Mouse (Mus musculus): ENCODE measurements around the gene Brinp3.

Gene Brinp3

GRCm38 (mm10) chr1:146799986-146800553, 305.5 kb downstream of the Brinp3 start:
- DNase-seq (ENCODE audit: low spot score) = no peak

GRCm38 (mm10) chr1:146801821-146802220, 307.3 kb downstream of the Brinp3 start:
- DNase-seq (ENCODE audit: low spot score) = no peak

- DNase-seq (ENCODE audit: low spot score) = no peak
Measured at GRCm38 (mm10) chr1:146807765-146808164, 313.2 kb downstream of the Brinp3 start.

GRCm38 (mm10) chr1:146833888-146834287, 339.3 kb downstream of the Brinp3 start:
- no peak for DNase-seq (ENCODE audit: low spot score)

GRCm38 (mm10) chr1:146844087-146844486, 349.5 kb downstream of the Brinp3 start:
- DNase-seq (ENCODE audit: low spot score) = no peak

GRCm38 (mm10) chr1:146848892-146849291, 354.3 kb downstream of the Brinp3 start:
- no peak for DNase-seq (ENCODE audit: low spot score)

GRCm38 (mm10) chr1:146850147-146850546, 355.6 kb downstream of the Brinp3 start:
- no peak for DNase-seq (ENCODE audit: low spot score)

- DNase-seq (ENCODE audit: low spot score) = no peak
Measured at GRCm38 (mm10) chr1:146898636-146899035, 404.1 kb downstream of the Brinp3 start.

GRCm38 (mm10) chr1:146901691-146902090, 407.1 kb downstream of the Brinp3 start:
- no peak for DNase-seq (ENCODE audit: low spot score)

GRCm38 (mm10) chr1:146939463-146940389, 445.2 kb downstream of the Brinp3 start:
- no peak for DNase-seq (ENCODE audit: low spot score)
